Mouse (Mus musculus): Measurements from ENCODE around the gene Treml4. TPM values are rescaled to one million over a fixed set of nuclear protein-coding genes. Genes with fewer than 3 reads are reported as not detected.

Treml4 gene
- polyA plus RNA-seq (2017; shearing (Covaris generic)), result 1 to 10 TPM in 1 of 2 experiments, under 1 TPM in 1; 0.97 to 2.1 TPM

DNA sequence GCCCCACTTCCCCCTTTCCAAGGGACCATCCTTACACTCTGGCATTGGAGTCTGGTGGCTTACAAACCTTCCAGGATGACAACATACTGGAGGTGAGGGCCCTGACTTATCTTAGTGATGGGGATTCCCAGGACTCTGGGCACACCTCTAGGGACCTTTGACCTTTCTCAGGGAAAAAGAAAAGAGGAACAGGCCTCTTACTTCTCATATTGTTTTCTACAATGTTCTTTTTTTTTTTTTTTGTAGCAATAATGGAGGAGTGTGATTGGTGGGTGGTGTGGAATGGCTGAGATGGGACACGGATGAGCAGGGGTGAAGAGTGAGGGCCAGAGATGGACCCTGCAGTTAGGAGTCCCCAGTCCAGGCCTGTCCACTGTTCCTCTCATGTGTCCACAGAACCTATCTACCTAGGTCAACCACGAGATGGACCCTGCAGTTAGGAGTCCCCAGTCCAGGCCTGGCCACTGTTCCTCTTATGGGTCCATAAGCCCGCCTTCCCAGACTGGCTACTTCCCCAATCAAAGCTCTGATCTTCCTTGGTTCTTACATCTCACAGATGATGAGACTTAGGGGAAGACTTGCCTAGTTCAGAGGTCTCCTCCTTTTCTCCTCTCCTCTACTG is at the start of gene Treml4:
TSS of gene Treml4 (plus strand) at position 555 of the 622 bp plus-strand sequence.

DNA sequence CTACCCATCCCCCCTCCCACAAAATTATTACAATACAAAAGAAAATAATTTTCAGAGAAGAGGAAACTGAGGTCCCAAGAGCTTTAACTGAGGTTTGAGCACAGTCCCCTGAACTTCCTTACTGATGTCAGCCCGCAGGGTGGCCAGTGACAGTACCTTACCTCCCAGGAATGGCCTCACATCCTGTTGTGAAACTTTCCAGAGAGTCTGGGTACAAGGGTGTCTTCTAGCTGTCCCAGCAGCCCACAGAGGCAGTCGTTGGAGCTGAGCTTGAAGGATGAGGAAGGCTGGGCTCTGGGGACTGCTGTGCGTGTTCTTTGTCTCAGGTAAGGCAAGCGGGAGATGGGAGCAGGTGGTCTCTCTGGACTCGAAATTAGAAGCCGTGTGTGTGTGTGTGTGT is 31.6 kb upstream of the Treml4 start, which contains the start of gene Trem1:
TSS of gene Trem1 (plus strand) at position 251 of the 400 bp plus-strand sequence.

DNA sequence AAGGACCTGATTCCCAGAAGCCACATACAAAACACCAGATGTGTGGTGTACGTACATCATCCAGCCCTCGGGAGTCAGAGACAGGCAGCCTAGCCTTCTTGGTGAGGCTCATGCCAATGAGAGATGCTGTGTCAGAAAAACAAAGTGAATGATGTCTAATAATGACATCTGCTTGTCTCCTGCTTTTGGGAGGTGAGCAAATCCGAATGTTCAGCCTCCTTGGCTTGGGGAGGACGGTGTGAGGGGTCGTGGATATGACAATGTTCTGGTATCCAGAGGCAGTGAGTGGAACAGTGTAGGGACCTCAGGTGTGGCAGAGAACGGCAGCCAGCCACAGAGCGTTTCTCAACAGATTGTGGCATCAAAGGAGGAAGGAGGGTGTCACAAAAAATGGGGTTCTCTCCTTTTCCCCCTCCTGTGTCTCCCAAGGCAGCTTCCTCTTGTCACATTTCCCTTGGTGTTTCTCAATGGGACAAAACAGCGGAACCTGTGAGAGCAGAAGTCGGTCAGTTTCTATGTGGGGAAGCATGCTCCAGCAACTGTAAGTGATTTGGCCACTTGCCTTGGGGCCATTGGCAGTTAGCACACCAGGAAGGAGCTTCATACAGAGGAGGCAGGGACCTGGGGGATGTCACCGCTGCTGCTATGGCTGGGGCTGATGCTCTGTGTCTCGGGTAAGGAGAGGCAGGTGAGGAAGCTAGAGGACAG is 16.7 kb upstream of the Treml4 start, which contains the start of gene Trem3:
TSS of gene Trem3 (plus strand) at position 557 of the 708 bp plus-strand sequence.

DNA sequence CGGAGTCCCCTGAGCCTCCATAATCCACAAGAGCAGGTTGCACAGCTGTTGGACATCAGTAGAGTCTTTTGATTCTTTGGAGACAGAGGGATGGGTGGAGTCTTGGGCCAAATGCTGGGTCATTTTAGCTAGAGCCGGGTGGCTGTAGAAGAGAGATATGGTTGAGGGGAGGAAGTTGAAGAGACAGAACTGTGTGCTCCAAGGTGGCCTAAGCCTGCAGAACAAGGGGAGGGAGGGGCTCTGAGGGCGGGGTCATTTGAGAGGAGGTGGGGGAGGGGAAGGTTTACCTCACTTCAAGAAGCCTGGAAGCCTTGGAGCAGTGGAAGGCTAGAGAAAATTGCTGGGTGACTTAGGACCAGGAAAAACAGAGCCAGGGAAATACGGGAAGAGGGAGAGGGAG is 35.1 kb downstream of the Treml4 start, which contains the start of gene Treml2:
TSS of gene Treml2 (plus strand) at position 296 of the 400 bp plus-strand sequence.

DNA sequence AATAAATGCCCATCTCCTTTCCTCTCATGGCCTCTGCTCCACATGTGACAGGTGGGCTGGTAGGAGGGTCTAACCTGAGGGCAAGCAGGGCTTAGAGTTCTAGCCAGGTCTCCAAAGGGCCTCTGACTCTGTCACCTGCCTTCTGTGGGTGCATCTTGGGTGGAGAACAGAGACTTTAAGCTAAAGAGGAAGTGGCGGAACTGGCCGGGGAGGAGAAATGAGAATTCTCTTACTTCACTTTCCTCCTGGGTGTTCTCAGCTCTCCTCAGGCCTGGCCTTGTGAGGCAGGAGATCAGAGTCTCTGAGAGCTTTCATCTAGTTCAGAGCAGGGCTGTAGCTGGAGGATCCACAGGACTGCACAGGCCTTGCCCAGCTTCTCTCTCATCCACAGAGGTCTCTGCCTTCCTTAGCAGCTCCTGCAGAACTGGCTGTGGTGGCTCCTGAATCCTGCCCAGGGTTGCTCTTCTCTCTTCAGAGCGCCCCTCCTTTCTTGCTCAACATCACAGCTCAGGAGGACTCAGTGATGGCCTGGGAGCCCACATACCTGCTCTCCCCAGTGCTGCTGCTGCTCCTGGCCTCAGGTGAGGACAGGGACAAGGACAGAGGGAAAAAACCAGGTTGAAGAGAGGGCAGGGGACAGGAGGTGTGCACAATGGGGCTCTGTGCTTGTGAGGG is 51.9 kb downstream of the Treml4 start, which contains the start of gene B430306N03Rik:
TSS of gene B430306N03Rik (plus strand) at position 237 of the 675 bp plus-strand sequence.

Other genes starting within 250 kb of the Treml4 start
- gene 1700122O11Rik, start 226.0 kb upstream of the Treml4 start, polyA plus RNA-seq (2017; shearing (Covaris generic)), result not detected
- gene 1700067P10Rik, start 175.0 kb upstream of the Treml4 start, polyA plus RNA-seq (2017; shearing (Covaris generic)), result not detected
- under 1 TPM in 1 of 2 experiments, not detected in 1; 0.23 TPM for gene 9830107B12Rik, start 118.0 kb upstream of the Treml4 start, polyA plus RNA-seq (2017; shearing (Covaris generic))
- under 1 TPM in 1 of 2 experiments, not detected in 1; 0.31 TPM for gene A530064D06Rik, start 97.0 kb upstream of the Treml4 start, polyA plus RNA-seq (2017; shearing (Covaris generic))
- gene Trem1, start 31.5 kb upstream of the Treml4 start, polyA plus RNA-seq (2017; shearing (Covaris generic)), result under 1 TPM in 1 of 2 experiments, not detected in 1; 0.07 TPM
- not detected for gene Trem3, start 16.5 kb upstream of the Treml4 start, polyA plus RNA-seq (2017; shearing (Covaris generic))
- gene Treml2, start 35.2 kb downstream of the Treml4 start, polyA plus RNA-seq (2017; shearing (Covaris generic)), result 10 to 100 TPM; 15.6 to 38.8 TPM
- 1 to 10 TPM; 3.0 to 4.3 TPM for gene B430306N03Rik, start 51.8 kb downstream of the Treml4 start, polyA plus RNA-seq (2017; shearing (Covaris generic))
- under 1 TPM in 1 of 2 experiments, not detected in 1; 0.22 TPM for gene Trem2, start 82.1 kb downstream of the Treml4 start, polyA plus RNA-seq (2017; shearing (Covaris generic))
- gene Treml1, start 95.6 kb downstream of the Treml4 start, polyA plus RNA-seq (2017; shearing (Covaris generic)), result under 1 TPM in 1 of 2 experiments, not detected in 1; 0.42 TPM
- 1 to 10 TPM; 4.5 to 8.6 TPM for gene Nfya, start 145.6 kb downstream of the Treml4 start, polyA plus RNA-seq (2017; shearing (Covaris generic))
- 10 to 100 TPM; 57.9 to 80.4 TPM for gene Oard1, start 145.7 kb downstream of the Treml4 start, polyA plus RNA-seq (2017; shearing (Covaris generic))
- gene Apobec2, start 168.6 kb downstream of the Treml4 start, polyA plus RNA-seq (2017; shearing (Covaris generic)), result 10 to 100 TPM; 15.0 to 22.1 TPM
- 1 to 10 TPM in 1 of 2 experiments, under 1 TPM in 1; 0.36 to 2.0 TPM for gene Tspo2, start 187.2 kb downstream of the Treml4 start, polyA plus RNA-seq (2017; shearing (Covaris generic))
- 10 to 100 TPM; 37.7 to 43.4 TPM for gene Unc5cl, start 190.6 kb downstream of the Treml4 start, polyA plus RNA-seq (2017; shearing (Covaris generic))